Mouse (Mus musculus) CD4-positive naive resting alpha-beta T cell, adult 76 days (primary cell): Measurements from ENCODE around the gene Atg101. TPM values are rescaled to one million over a fixed set of nuclear protein-coding genes. Genes with fewer than 3 reads are reported as not detected.

Experiments used
- total RNA-seq: library from RNA; stranded (reverse); gene quantifications from one replicate; pipeline ENCODE4 v1.2.4, GENCODE M21; 2023

Gene Atg101
- 72.6 TPM for total RNA-seq

DNA sequence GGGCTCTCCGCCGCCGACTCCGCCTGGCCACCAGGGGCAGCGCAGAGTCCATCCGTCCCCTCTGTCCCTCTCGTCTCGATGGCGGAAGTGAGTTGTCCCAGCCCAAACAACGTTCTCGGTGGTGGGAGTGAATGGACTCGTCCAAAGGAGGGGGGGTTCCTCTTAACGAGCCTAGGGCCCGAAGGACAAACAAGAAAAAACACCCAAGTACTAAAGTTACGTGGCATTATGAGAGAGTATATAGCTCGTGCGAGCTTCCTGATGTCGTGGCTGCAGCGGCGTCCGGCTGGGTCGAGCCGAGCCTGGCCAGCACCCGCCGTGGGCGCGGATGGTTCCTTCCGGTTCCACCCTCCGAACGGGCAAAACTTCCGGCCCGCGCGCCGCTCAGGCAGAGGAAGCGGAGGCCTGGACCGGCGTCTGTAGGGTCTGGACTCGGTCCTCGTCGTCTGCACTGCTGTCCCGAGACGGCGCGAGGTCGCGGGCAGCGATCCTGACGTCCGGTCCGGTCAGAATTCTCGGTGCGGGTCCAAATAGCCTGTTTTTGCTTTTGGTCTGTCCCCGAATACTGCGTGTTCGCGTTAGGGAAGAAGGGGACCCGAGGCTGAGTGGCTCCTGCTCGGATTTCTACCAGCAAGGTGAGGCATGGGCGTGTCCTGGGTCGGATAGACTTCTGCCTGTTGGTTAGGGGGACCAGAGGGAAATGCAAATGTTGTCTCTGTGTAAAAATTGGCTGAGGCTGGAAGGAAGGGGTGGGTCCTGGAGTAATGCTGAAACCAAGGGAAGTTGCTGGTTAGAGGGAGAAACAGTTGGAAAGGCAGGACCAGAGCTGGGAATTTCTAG is at the start of gene Atg101:
TSS of gene Atg101 (plus strand) at position 362 of the 840 bp plus-strand sequence.

DNA sequence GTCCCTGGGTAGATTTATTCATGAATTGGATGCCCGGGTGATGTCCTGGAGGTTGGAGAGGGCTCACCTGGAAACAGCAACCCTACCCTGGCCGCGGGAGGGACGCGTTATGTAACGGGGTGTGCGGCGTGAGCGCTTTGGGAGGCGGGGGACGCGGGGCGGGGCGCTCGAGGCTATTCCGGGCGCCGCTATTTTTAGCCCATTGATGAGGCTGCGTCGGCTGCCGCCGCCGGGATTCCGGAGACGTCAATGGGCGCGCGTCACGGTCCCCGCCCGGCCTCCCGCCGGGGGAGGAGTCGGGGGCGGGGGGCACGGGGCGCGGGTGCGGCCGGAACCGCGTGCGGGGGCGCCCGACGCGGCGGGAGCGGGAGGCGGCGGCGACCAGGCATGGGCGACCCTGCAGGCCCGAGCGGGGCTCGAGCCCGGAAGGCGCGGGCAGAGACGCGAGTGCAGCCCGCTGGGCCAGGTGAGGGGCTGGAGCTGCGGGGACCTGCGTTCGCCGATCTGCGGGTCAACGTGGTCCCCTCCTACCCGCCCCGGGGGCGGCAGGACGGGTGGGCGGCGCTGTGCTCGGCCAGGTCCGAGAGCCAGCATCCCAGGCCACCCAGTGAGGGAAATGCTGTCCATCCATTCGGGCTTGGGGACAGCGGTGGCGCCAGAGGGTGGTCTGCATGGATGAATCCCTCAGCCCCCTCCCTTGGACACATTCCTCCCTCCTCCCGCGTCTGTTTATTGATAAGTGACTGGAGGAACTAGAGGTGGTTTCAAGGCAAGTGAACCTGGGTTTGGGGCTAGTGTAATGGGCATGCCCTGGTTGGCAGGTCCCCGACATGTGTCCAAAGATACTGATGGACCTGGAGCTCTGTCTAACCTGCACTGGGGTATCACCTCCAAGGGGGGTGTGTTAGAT is 29.9 kb upstream of the Atg101 start, which contains the start of gene Nr4a1:
TSS of gene Nr4a1 (plus strand) at position 384 of the 910 bp plus-strand sequence.

DNA sequence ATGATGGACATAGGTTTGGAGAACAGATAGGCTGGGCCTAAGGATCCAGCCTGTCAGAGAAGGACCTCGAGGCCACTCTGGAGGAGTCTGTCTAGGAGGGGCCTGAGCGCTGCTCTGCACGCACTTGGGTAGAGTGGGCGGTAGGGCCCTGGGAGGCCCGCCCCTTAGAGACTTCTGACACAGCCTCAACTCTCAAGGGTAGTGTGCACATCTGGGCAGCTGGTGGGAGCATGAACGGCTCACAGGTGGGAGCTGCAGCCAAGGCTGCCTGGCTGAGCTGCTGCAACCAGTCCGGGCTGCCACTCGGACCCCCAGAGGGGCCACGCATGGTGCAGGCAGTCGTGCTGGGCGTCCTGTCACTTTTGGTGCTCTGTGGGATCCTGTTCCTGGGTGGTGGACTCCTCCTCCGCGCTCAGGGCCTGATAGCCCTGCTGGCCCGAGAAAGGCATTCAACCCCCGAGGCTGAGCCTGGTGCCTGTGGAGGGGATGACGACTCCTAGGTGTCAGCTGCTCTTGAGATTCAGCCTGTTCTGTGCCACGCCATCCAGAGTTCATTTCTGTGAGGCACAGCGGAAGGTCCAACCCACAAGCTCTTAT is 9.1 kb downstream of the Atg101 start, which contains the start of gene 6030408B16Rik:
TSS of gene 6030408B16Rik (plus strand) at position 188 of the 597 bp plus-strand sequence.

Other genes with a start within 250 kb of the Atg101 start
- not detected for gene Gm47841, start 236.9 kb upstream of the Atg101 start, total RNA-seq
- gene Fignl2, start 205.7 kb upstream of the Atg101 start, total RNA-seq: not detected
- gene Ankrd33, start 168.5 kb upstream of the Atg101 start, total RNA-seq: not detected
- 20.9 TPM for gene Acvrl1, start 155.8 kb upstream of the Atg101 start, total RNA-seq
- 31.3 TPM for gene Acvr1b, start 110.2 kb upstream of the Atg101 start, total RNA-seq
- 14.9 TPM for gene Grasp, start 60.1 kb upstream of the Atg101 start, total RNA-seq
- 353 TPM for gene Nr4a1, start 30.0 kb upstream of the Atg101 start, total RNA-seq
- gene 6030408B16Rik, start 8.9 kb downstream of the Atg101 start, total RNA-seq: 1.2 TPM
- gene Krt80, start 85.9 kb downstream of the Atg101 start, total RNA-seq: 1.6 TPM
- not detected for gene Krt7, start 126.8 kb downstream of the Atg101 start, total RNA-seq
- gene Krt87, start 154.5 kb downstream of the Atg101 start, total RNA-seq: not detected
- gene Krt88, start 163.5 kb downstream of the Atg101 start, total RNA-seq: not detected
- gene Krt81, start 179.5 kb downstream of the Atg101 start, total RNA-seq: not detected
- gene Krt86, start 189.2 kb downstream of the Atg101 start, total RNA-seq: not detected
- gene Krt83, start 207.2 kb downstream of the Atg101 start, total RNA-seq: not detected
- gene Gm49425, start 233.0 kb downstream of the Atg101 start, total RNA-seq: not detected
- gene Krt84, start 248.5 kb downstream of the Atg101 start, total RNA-seq: not detected